Mouse (Mus musculus) intestine, embryonic 14.5 days (tissue): ENCODE results near the gene Ugt1a1. TPM values are rescaled to one million over a fixed set of nuclear protein-coding genes. Genes with fewer than 3 reads are reported as not detected.

ENCODE experiments used
- polyA plus RNA-seq: library from polyadenylated mRNA; unstranded; fragments of >200 nt; fragmentation: Nextera tagmentation; extraction: Ambion mirVana; gene quantifications from 2 replicates; pipeline ENCODE4 v1.2.1, GENCODE M21; 2014

The Ugt1a1 gene
- polyA plus RNA-seq, 1 experiment from 2014 or later = 3.3 TPM

Other genes starting within 250 kb of the Ugt1a1 start
- 31.0 and 36.9 TPM in 2 replicates for gene Usp40, start 203.4 kb upstream of the Ugt1a1 start, polyA plus RNA-seq
- gene Ugt1a10, start 156.6 kb upstream of the Ugt1a1 start, polyA plus RNA-seq = not detected in 2 replicates
- gene Ugt1a9, start 141.2 kb upstream of the Ugt1a1 start, polyA plus RNA-seq = 0.32 and 0.35 TPM in 2 replicates
- not detected in 2 replicates for gene Ugt1a8, start 124.1 kb upstream of the Ugt1a1 start, polyA plus RNA-seq
- gene Ugt1a7c, start 116.9 kb upstream of the Ugt1a1 start, polyA plus RNA-seq = 12.6 and 17.4 TPM in 2 replicates
- not detected in 2 replicates for gene Ugt1a6b, start 108.7 kb upstream of the Ugt1a1 start, polyA plus RNA-seq
- gene Ugt1a6a, start 77.2 kb upstream of the Ugt1a1 start, polyA plus RNA-seq = 4.6 and 7.5 TPM in 2 replicates
- gene Ugt1a5, start 45.9 kb upstream of the Ugt1a1 start, polyA plus RNA-seq = 0.08 TPM in 1 of 2 replicates, not detected in the other
- gene Ugt1a2, start 11.4 kb upstream of the Ugt1a1 start, polyA plus RNA-seq = 0.08 and 0.16 TPM in 2 replicates
- gene Dnajb3, start 6.2 kb upstream of the Ugt1a1 start, polyA plus RNA-seq = 8.0 and 9.8 TPM in 2 replicates
- gene Mroh2a, start 15.0 kb downstream of the Ugt1a1 start, polyA plus RNA-seq = 1.1 and 2.8 TPM in 2 replicates
- gene Hjurp, start 65.7 kb downstream of the Ugt1a1 start, polyA plus RNA-seq = 182 and 203 TPM in 2 replicates
- not detected in 2 replicates for gene Trpm8, start 65.7 kb downstream of the Ugt1a1 start, polyA plus RNA-seq
- 0.20 and 0.88 TPM in 2 replicates for gene Spp2, start 195.0 kb downstream of the Ugt1a1 start, polyA plus RNA-seq